Mouse (Mus musculus) cerebellum, adult (tissue): ENCODE data around the gene Pacrg.

Experiments
- ATAC-seq: cut with Nextera tagmentation; 2 replicates; pipeline ENCODE4 v1.9.2; 2017; ENCODE audit warnings: mild to moderate bottlenecking, moderate library complexity, mixed read lengths; ENCODE audit not compliant: insufficient number of reproducible peaks, low FRiP score, low TSS enrichment

Pacrg gene

GRCm38 (mm10) chr17:10627476-10627875 is 212.6 kb downstream of the Pacrg start:
- ATAC-seq: no peak

- ATAC-seq: no peak
Observed at GRCm38 (mm10) chr17:10626299-10627095, 213.6 kb downstream of the Pacrg start.

GRCm38 (mm10) chr17:10624699-10625424 is 215.2 kb downstream of the Pacrg start:
- ATAC-seq: no peak

- ATAC-seq: no peak
Observed at GRCm38 (mm10) chr17:10620621-10621020, 219.5 kb downstream of the Pacrg start.

GRCm38 (mm10) chr17:10619881-10620280 is 220.2 kb downstream of the Pacrg start:
- ATAC-seq: peak; percentile 71

GRCm38 (mm10) chr17:10617656-10618055 is 222.5 kb downstream of the Pacrg start:
- ATAC-seq: peak; percentile 83

GRCm38 (mm10) chr17:10615611-10616010 is 224.5 kb downstream of the Pacrg start:
- no peak for ATAC-seq

- ATAC-seq: no peak
Observed at GRCm38 (mm10) chr17:10614696-10615095, 225.4 kb downstream of the Pacrg start.

- ATAC-seq: no peak
Observed at GRCm38 (mm10) chr17:10611626-10612025, 228.5 kb downstream of the Pacrg start.

- no peak for ATAC-seq
Observed at GRCm38 (mm10) chr17:10608146-10608545, 232.0 kb downstream of the Pacrg start.

GRCm38 (mm10) chr17:10606090-10606489 is 234.0 kb downstream of the Pacrg start:
- ATAC-seq: no peak

- ATAC-seq: no peak
Observed at GRCm38 (mm10) chr17:10597741-10598140, 242.4 kb downstream of the Pacrg start.

GRCm38 (mm10) chr17:10589604-10590003 is 250.5 kb downstream of the Pacrg start:
- ATAC-seq: no peak

GRCm38 (mm10) chr17:10588922-10589400 is 251.2 kb downstream of the Pacrg start:
- ATAC-seq: no peak

GRCm38 (mm10) chr17:10583301-10583700 is 256.8 kb downstream of the Pacrg start:
- ATAC-seq: no peak

GRCm38 (mm10) chr17:10575306-10575705 is 264.8 kb downstream of the Pacrg start:
- ATAC-seq: no peak

GRCm38 (mm10) chr17:10572436-10572835 is 267.7 kb downstream of the Pacrg start:
- no peak for ATAC-seq

GRCm38 (mm10) chr17:10569270-10569669 is 270.8 kb downstream of the Pacrg start:
- no peak for ATAC-seq

GRCm38 (mm10) chr17:10567411-10567810 is 272.7 kb downstream of the Pacrg start:
- ATAC-seq: no peak

GRCm38 (mm10) chr17:10564191-10564590 is 275.9 kb downstream of the Pacrg start:
- ATAC-seq: no peak

- no peak for ATAC-seq
Observed at GRCm38 (mm10) chr17:10562871-10563270, 277.2 kb downstream of the Pacrg start.
